In the genomic region with DNA sequence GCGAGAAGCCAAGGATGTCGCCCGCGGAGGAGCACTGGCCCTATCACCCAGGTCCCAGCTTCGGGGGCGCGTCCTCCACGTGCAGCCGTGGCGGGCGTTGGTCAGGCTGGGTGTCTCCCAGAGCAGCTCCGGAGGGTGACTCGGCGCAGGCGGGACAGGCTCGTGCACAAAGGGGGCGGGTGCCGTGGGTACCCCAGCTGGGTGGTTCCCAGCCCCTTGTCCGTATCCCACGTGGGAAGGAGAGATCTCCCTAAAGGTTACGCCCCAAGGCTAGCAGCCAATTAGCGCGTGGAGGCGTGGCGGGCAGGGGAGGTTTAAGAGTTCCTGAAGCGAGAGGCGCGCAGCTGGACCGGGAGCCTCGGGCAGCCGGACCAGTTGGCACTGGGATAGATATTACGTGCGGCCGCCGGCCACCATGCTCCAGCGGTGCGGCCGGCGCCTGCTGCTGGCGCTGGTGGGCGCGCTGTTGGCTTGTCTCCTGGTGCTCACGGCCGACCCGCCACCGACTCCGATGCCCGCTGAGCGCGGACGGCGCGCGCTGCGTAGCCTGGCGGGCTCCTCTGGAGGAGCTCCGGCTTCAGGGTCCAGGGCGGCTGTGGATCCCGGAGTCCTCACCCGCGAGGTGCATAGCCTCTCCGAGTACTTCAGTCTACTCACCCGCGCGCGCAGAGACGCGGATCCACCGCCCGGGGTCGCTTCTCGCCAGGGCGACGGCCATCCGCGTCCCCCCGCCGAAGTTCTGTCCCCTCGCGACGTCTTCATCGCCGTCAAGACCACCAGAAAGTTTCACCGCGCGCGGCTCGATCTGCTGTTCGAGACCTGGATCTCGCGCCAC, we compare ENCODE assay signal across 1 mouse cellular context.
A peak's percentile ranks its signal among the peaks of the same experiment; 100 is the strongest.
TF ChIP-seq lines count a peak whose summit lies in the region.

A gene (plus strand): TSS at position 320 of the 835 bp plus-strand sequence.

TF ChIP-seq in MEL, 35 proteins besides CTCF, POLR2A, EP300 and RAD21 (continued from another document):
- TF ChIP-seq MAZ (IDR thresholded peaks at IDR 0.05; ENCODE audit: low read depth, low read length) (peak; percentile 37), POLR2AphosphoS5 (IDR thresholded peaks at IDR 0.05; ENCODE audit: borderline replicate concordance, low read depth, low read length) (no peak), TBP (IDR thresholded peaks at IDR 0.05; ENCODE audit: low read depth, low read length) (peak; percentile 94), GABPA (IDR thresholded peaks at IDR 0.05; ENCODE audit: low read depth, low read length) (no peak), HCFC1 (IDR thresholded peaks at IDR 0.05; ENCODE audit: low read depth, low read length) (no peak), MAX (IDR thresholded peaks at IDR 0.05; ENCODE audit: low read length) (peak; percentile 70; the same call in 1 of the 2 replicates), POLR2AphosphoS2 (IDR thresholded peaks at IDR 0.05; ENCODE audit: low read length) (peak; percentile 72; the same call in 1 of the 2 replicates), MAFK (IDR thresholded peaks at IDR 0.05; ENCODE audit: borderline replicate concordance, low read depth, low read length) (no peak)
